ENCODE assay signal across 27 mouse cellular contexts in genomic region chr17:69239423-69239822, GRCm38 (mm10).
DNase-seq lines count a peak whose midpoint lies in the region; ATAC-seq lines count a peak whose summit lies in the region.
"Had no signal": no experiment of that assay in that cellular context is flagged by ENCODE, and none has a peak within 500 bp of the region (broad histone marks: within the 10 kb centered on the region; RNA-seq: fewer than 3 reads in every experiment).

No protein-coding gene starts in this region.

- no peaks in the 10 kb centered on the region for H3K27me3 ChIP-seq in hindbrain, embryonic 16.5 days (replicated peaks; ENCODE audit: control insufficient read depth, insufficient read depth, low read length)
- no peaks in the 10 kb centered on the region for H3K27me3 ChIP-seq in hindbrain, embryonic 10.5 days (ENCODE audit: insufficient read depth, poor library complexity, severe bottlenecking)
- no peaks in the 10 kb centered on the region for H3K27me3 ChIP-seq in midbrain, embryonic 11.5 days (ENCODE audit: control insufficient read depth, insufficient read depth, low read length)
- H3K27me3 ChIP-seq in midbrain, embryonic 10.5 days (ENCODE audit: low read depth, poor library complexity, severe bottlenecking): no peaks in the 10 kb centered on the region
- no peaks in the 10 kb centered on the region for H3K27me3 ChIP-seq in neural tube, embryonic 14.5 days (ENCODE audit: control insufficient read depth, insufficient read depth, low read length)
- H3K27me3 ChIP-seq: CH12.LX; embryonic facial prominence, embryonic 13.5 days; embryonic facial prominence, embryonic 15.5 days; forebrain, embryonic 12.5 days; Patski had no signal

- ATAC-seq in hindbrain, embryonic 16.5 days: 0 out of 2 replicates have a peak, but pooled peaks have one; percentile 27
- no peak for ATAC-seq in midbrain, embryonic 11.5 days (ENCODE audit: low FRiP score)
- peak; percentile 34; the same call in 1 of the 2 replicates for ATAC-seq in neural tube, embryonic 14.5 days (ENCODE audit: low read depth)
- ATAC-seq: activated CD4-positive, CD25-positive, alpha-beta regulatory T cell, adult 4 months; CD4-positive, CD25-positive, alpha-beta regulatory T cell, adult 4 months; forebrain, embryonic 14.5 days; Patski had no signal

- no peaks in the 10 kb centered on the region for H3K9me3 ChIP-seq in hindbrain, embryonic 16.5 days (ENCODE audit: control insufficient read depth, low read length)
- no peaks in the 10 kb centered on the region for H3K9me3 ChIP-seq in hindbrain, embryonic 10.5 days
- no peaks in the 10 kb centered on the region for H3K9me3 ChIP-seq in midbrain, embryonic 11.5 days (ENCODE audit: control insufficient read depth, low read length)
- H3K9me3 ChIP-seq in midbrain, embryonic 10.5 days (replicated peaks): no peaks in the 10 kb centered on the region
- no peaks in the 10 kb centered on the region for H3K9me3 ChIP-seq in neural tube, embryonic 14.5 days (ENCODE audit: control insufficient read depth, low read length)
- H3K9me3 ChIP-seq: embryonic facial prominence, embryonic 13.5 days; embryonic facial prominence, embryonic 15.5 days; forebrain, embryonic 10.5 days; forebrain, embryonic 12.5 days had no signal

- no peak overlapping the region for H3K27ac ChIP-seq in hindbrain, embryonic 16.5 days (ENCODE audit: low read depth, low read length)
- H3K27ac ChIP-seq in hindbrain, embryonic 10.5 days: no peak overlapping the region
- no peak overlapping the region for H3K27ac ChIP-seq in midbrain, embryonic 11.5 days (ENCODE audit: low read depth, low read length)
- H3K27ac ChIP-seq in midbrain, embryonic 10.5 days (replicated peaks): no peak overlapping the region
- H3K27ac ChIP-seq in neural tube, embryonic 14.5 days (ENCODE audit: low read depth, low read length): no peak overlapping the region
- H3K27ac ChIP-seq: embryonic facial prominence, embryonic 13.5 days; embryonic facial prominence, embryonic 15.5 days; forebrain, embryonic 10.5 days; forebrain, embryonic 12.5 days had no signal

- H3K36me3 ChIP-seq in hindbrain, embryonic 16.5 days (ENCODE audit: control insufficient read depth, insufficient read depth, low read length): no peaks in the 10 kb centered on the region
- H3K36me3 ChIP-seq in hindbrain, embryonic 10.5 days: peaks cover 11% of the 10 kb centered on the region; the same call in 1 of the 2 replicates
- H3K36me3 ChIP-seq in midbrain, embryonic 11.5 days (ENCODE audit: control insufficient read depth, insufficient read depth, low read length): no peaks in the 10 kb centered on the region; the same call in 1 of the 2 replicates
- H3K36me3 ChIP-seq in midbrain, embryonic 10.5 days: no peaks in the 10 kb centered on the region
- H3K36me3 ChIP-seq in neural tube, embryonic 14.5 days (ENCODE audit: control insufficient read depth, insufficient read depth, low read length): no peaks in the 10 kb centered on the region
- H3K36me3 ChIP-seq: G1E had no signal

- WGBS in hindbrain, embryonic 16.5 days: 76% methylated on average over 6 of the region's 6 CpGs
- WGBS in hindbrain, embryonic 10.5 days: 87% methylated on average over 6 of the region's 6 CpGs
- WGBS in midbrain, embryonic 11.5 days: 93% methylated on average over 6 of the region's 6 CpGs
- WGBS in midbrain, embryonic 10.5 days: 94% methylated on average over 6 of the region's 6 CpGs
- 62% methylated on average over 6 of the region's 6 CpGs for WGBS in neural tube, embryonic 14.5 days

- no peaks in the 10 kb centered on the region for H3K4me1 ChIP-seq in hindbrain, embryonic 16.5 days (ENCODE audit: control insufficient read depth, insufficient read depth, low read depth, low read length)
- no peaks in the 10 kb centered on the region for H3K4me1 ChIP-seq in hindbrain, embryonic 10.5 days (replicated peaks)
- no peaks in the 10 kb centered on the region for H3K4me1 ChIP-seq in midbrain, embryonic 11.5 days (ENCODE audit: control insufficient read depth, insufficient read depth, low read length)
- no peaks in the 10 kb centered on the region for H3K4me1 ChIP-seq in midbrain, embryonic 10.5 days
- no peaks in the 10 kb centered on the region for H3K4me1 ChIP-seq in neural tube, embryonic 14.5 days (ENCODE audit: control insufficient read depth, insufficient read depth, low read length)
- H3K4me1 ChIP-seq: embryonic facial prominence, embryonic 13.5 days; embryonic facial prominence, embryonic 15.5 days; forebrain, embryonic 10.5 days; forebrain, embryonic 12.5 days had no signal

- no peak overlapping the region for H3K9ac ChIP-seq in hindbrain, embryonic 16.5 days (ENCODE audit: low read depth, low read length)
- H3K9ac ChIP-seq in midbrain, embryonic 11.5 days (ENCODE audit: low read length): no peak overlapping the region
- no peak overlapping the region for H3K9ac ChIP-seq in neural tube, embryonic 14.5 days (replicated peaks; ENCODE audit: low read depth, low read length)
- H3K9ac ChIP-seq: embryonic facial prominence, embryonic 13.5 days; embryonic facial prominence, embryonic 15.5 days; forebrain, embryonic 12.5 days had no signal

- DNase-seq in hindbrain, embryonic 10.5 days (ENCODE audit: low spot score): no peak
- peak; percentile 17 for DNase-seq in midbrain, embryonic 11.5 days (ENCODE audit: low spot score, missing footprints)
- no peak for DNase-seq in midbrain, embryonic 10.5 days (ENCODE audit: low spot score)
- DNase-seq in neural tube, embryonic 10.5 days (ENCODE audit: extremely low spot score, low spot score): no peak
- DNase-seq: adrenal gland, adult 8-10 months; adrenal gland, postnatal 14 days; adrenal gland, postnatal 36 days; B cell, adult 2 months; cerebellum, adult 18-20 months; cerebellum, adult 8-10 months; cerebellum, adult 9-11 months; cerebellum, postnatal 14 days; cerebellum, postnatal 36 days; embryo, embryonic 11 days had no signal

- no peak overlapping the region for H3K4me2 ChIP-seq in hindbrain, embryonic 16.5 days (ENCODE audit: low read length)
- no peak overlapping the region for H3K4me2 ChIP-seq in midbrain, embryonic 11.5 days
- H3K4me2 ChIP-seq in neural tube, embryonic 14.5 days (ENCODE audit: low read depth, low read length): no peak overlapping the region
- H3K4me2 ChIP-seq: embryonic facial prominence, embryonic 13.5 days; embryonic facial prominence, embryonic 15.5 days; forebrain, embryonic 12.5 days had no signal

- no peak overlapping the region for H3K4me3 ChIP-seq in hindbrain, embryonic 16.5 days (ENCODE audit: low read length)
- no peak overlapping the region for H3K4me3 ChIP-seq in hindbrain, embryonic 10.5 days
- H3K4me3 ChIP-seq in midbrain, embryonic 11.5 days (ENCODE audit: low read depth, low read length): no peak overlapping the region
- H3K4me3 ChIP-seq in midbrain, embryonic 10.5 days: no peak overlapping the region
- no peak overlapping the region for H3K4me3 ChIP-seq in neural tube, embryonic 14.5 days (ENCODE audit: low read depth, low read length)
- H3K4me3 ChIP-seq: embryonic facial prominence, embryonic 13.5 days; embryonic facial prominence, embryonic 15.5 days; erythroblast, embryonic 14.5 days; forebrain, embryonic 10.5 days; forebrain, embryonic 12.5 days had no signal
